Mouse (Mus musculus) kidney, adult 2 months (tissue): ENCODE results near the gene Gxylt1.

Experiments
- CTCF ChIP-seq: fragments of 200-500 bp; conservative IDR thresholded peaks from 2 replicates; pipeline ENCODE4 v1.5.1; 2011; ENCODE audit warnings: low read depth, mild to moderate bottlenecking, control low read depth, low read length, moderate library complexity, mixed read lengths; ENCODE audit not compliant: insufficient read depth, insufficient read length
- POLR2A ChIP-seq: fragments of 200-500 bp; IDR thresholded peaks from one replicate; pipeline ENCODE4 v1.6.1; 2011; ENCODE audit warnings: low read depth, low read length, control low read depth

GRCm38 (mm10) chr15:93259933-93260332 is 15.0 kb downstream of the Gxylt1 start:
- no peak for TF ChIP-seq POLR2A
- TF ChIP-seq CTCF = no peak
